Mouse (Mus musculus): ENCODE results near the gene Ccnd3.
A peak's percentile ranks its signal among the peaks of the same experiment; 100 is the strongest.
"Not testable (repeated sequence)": the region's sequence is repeated elsewhere in the genome, so short reads cannot be mapped to it uniquely, and the experiment has no call there.

Ccnd3 gene

DNA sequence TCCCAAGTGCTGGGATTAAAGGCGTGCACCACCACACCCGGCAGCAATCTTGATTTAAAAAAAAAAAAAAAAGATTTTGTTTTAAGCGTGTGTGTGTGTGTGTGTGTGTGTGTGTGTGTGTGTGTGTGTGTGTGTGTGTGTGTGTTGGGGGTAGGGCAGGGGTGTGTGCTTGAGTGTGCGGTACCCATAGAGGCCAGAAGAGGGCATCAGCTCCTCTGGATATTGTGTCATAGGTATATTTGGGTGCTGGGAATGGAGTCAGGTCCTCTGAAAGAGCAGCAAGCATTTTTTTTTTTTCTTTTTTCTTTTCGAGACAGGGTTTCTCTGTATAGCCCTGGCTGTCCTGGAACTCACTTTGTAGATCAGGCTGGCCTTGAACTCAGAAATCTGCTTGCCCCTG, 119.7 kb downstream of the Ccnd3 start:
- not testable (repeated sequence) for DNase-seq

DNA sequence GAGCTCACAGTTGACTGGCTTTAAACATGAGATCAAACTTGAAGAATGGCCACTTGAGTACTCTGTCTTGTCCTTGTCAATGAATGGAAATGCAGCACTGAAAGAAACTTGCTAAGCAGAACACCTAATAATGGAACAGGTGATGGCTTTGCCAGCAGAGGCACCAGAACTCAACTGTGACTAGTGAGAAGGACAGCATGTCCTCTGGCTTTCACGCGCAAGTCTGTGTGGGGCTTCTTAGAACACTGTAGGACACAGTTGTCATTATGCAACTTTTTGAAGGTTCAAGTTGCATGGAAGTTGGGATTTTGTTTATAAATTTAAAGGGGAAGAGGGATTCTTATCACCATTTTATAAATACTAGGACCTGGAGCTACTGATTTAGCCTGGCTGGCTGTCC, 120.2 kb downstream of the Ccnd3 start:
- no peak for DNase-seq

DNA sequence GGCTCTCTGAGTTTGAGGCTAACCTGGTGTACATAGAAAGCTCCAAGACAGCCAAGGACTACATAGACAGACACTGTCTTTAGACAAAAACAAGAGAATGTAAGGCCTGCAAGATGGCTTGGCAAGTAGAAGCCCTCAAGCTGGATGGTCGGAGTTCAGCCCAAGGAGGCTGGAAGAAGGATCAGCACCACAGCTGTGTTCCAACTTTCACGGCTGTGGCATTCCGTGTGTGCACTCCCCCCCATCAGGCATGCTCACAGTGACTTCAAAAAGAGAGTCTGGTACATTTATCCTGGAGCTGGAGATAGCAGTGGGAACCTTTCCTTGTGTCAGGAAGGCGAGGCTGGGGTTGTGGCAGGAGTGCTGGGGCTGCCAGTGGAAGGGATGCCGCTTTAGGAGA, 121.2 kb downstream of the Ccnd3 start:
- DNase-seq: no peak

DNA sequence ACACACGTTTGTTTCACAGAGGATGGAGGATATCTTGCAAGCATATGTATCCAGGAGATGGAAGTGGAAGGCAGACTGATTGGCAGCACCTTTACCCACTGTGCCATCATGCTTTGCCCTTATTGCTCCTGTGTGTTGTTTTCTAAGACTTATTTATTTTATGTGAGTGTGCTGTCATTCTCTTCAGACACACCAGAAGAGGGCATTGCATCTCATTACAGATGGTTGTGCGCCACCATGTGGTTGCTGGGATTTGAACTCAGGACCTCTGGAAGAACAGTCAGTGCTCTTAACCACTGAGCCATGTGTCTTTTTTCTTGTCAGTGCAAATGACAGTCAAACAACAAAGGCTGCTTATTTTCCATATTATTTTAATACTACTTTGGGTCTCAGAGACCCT, 122.9 kb downstream of the Ccnd3 start:
- DNase-seq: no peak

DNA sequence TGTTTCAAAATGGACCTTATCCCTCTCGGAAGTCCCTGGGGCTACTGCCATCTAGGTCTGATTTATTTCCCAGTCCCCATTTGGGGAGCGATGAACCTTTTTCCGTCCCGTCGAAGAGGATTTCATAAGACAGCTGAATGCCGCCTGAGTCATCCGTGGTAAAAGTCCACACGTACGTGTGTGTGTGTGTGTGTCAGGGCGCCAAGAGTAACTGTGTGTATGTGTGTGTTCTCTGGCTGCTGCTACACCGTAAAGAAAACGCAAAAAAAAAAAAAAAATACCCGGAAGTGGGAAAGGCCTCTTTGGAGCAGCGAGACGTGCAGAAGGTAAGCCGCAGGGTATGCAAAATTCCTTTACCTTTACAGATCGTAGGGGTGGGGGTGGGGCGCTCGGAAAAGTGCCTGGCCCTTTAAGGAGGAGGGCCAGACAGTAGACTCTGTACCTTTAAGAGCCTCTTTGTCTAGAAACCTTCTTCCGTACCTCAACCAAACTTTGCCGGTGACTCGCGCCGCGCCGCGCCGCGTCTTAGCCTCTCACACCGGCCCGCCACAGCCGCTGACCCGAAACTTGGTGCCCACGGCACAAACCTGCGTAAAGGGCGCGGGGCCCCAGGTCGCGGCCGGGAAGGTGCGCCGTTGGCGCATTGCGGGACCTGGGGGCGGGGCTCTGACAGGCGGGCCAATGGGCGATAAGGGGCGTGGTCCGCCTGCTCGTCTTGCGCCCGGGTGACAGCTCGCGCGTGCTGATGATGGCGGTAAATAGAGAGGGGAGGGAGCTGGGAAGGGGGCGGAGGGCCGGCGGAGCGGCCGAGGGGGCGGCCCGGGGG, 124.2 kb downstream of the Ccnd3 start:
- peak; percentile 96 to 98 for DNase-seq

DNA sequence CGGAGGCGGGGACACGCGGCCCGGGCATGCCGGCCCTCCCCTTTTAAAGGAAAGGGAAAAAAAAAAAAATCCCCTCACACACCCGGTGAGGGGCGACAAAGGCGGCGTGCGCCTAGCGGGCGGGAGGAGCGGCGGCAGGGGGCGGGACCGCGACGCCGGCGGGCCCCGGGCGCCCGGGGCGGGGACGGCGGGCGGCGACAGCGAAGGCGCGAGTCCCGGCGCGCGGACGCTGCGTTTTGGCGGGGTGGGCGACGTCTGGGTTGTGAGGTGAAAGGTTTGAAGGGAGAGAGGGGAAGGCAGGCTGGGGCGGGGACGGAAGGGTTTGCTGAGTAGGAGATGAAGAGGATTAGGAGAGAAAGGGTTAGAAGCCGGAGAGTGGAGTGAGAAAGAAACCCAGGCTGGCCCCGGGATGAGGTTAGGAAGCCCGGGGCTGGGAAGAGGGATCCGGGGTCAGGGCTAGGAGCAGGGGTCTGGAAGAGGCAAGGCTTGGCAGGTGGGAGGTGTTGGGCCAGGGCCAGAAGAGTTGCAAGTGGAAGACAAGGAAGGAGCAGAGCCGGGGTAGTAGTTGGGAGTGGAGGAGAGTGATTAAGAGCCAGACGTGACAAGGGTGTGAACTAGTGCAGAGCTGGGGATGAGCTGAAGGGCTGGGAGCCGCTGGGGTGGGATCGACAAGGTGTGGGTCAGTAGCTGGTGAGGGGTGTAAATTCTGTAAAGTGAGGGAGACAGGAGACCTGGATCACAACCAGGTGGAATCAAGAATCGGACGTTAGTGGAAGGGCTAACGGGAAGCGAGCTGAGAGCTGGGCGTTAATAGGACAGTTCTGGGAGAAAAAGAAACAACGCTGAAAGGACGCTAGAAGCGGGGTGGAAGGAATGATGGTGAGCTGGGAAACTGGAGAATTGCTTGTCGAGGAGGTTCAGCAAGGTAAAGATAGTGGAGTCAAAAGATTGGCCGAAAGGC, 125.1 kb downstream of the Ccnd3 start:
- peak; percentile 34 to 59 for DNase-seq

DNA sequence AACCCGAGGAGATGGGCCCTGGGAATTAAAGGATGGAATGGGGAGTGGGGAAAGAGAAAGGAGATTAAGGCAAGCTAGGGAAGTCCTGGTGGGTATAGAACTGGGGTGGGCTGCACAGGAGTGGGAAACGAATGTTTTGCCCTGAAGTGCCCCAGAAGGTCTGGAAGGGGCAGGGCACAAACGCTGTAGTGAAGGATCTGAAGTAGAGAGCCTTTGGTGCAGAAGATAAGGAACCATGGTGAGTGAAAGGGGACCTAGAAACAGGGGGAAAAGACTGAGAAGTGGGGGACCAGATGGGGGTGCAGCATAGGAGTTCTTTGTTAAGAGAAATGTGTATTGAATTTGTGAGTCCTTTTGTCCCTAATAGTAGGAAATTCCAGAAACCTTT, 125.8 kb downstream of the Ccnd3 start, which contains the start of gene Usp49:
Gene Usp49, plus strand, starts transcription at position 13 of the 388 bp plus-strand sequence.
- no peak for DNase-seq

DNA sequence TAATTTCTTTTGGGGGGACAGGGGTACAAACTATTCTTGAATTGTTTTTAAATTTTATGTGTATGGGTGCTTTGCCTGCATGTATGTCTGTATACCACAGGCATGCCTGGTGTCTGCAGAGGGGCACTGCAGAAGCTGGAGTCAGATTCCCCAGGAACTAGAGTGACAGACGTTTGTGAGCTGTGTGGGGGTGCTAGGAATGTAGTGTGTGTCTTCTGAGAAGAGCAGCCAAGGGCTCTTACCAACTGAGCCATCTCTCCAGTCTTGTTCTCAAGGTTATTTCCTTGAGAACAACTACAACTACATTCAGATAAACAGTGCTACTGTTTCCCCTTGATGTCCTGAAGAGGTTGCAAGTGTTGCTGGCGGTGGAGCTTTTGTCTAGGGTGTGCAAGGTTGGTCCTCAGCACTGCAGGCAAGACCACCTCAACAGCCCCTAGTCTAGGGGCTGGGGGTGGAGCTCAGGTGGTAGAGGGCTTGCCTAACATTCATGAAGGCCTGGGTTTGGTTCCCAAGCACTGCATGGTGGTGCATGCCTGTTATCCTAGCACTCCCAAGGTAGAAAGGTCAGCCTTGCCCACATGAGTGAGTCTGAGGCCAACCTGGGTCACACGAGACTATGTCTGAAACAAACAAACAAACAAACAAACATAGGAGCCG, 127.5 kb downstream of the Ccnd3 start:
- no peak for DNase-seq

DNA sequence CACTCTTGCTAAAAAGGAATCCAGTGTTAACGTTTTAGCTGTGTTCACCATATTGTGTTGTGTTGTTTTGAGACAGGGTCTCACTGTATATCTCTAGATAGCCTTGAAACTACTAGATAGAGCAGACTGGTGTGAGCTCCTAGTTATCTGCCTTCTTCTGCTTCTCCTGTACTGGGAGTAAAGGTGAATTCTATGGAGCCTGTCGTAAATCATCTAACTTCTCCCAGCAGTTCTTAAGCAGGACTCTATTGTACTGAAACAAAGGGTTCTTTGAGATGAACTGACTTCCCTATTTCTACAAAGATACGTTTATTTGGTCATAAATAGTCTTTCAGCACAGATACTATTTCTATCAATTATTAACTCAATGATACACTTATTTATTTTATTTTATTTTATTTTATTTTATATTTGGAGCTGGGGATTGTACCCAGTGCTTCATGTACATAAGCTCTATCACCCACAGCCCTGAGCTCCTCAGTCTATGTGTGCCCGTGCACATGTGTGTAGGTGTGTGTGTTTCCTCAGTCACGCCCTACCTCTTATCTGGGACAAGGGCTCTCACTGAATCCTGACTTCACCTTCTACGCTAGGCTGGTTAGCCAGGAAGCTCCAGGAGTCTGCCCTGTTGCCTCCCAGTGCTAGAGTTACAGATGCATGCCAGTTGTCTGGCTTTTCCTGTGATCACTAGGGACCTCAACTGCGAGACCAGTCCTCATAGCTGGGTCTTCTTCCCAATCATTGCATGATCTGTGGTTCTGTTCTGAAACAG, 129.3 kb downstream of the Ccnd3 start:
- no peak for DNase-seq

DNA sequence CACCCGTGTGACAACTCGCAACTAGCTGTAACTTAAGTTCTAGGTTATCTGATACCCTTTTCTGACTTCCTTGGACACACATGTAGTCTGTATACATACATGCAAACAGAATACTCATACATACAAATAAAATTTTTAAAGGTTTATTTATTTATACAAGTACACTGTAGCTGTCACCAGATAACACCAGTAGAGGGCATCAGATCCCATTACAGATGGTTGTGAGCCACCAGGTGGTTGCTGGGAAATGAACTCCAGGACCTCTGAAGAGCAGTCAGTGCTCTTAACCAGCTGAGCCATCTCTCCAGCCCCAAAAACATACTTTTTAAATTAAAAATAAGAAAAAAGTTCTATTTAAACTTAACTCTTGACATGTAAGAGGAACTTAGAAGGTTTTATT, 138.1 kb downstream of the Ccnd3 start:
- peak in 1 of 2 experiments; percentile 19 for DNase-seq

DNA sequence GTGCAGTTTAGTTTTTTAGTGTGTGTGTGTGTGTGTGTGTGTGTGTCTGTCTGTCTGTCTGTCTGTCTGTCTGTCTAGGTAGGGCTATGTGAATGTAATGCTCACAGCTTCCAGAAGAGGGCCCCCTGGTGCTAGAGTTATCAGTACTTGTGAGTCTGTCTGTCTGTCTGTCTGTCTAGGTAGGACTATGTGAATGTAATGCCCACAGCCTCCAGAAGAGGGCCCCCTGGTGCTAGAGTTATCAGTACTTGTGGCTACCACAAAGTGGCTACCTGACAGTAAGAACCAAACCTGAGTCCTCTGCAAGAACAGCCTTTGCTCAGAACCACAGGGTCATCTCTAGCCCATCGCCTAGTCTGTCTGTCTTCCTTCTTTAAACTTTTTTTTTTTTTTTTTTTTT, 141.8 kb downstream of the Ccnd3 start:
- peak; percentile 84 to 92 for DNase-seq

DNA sequence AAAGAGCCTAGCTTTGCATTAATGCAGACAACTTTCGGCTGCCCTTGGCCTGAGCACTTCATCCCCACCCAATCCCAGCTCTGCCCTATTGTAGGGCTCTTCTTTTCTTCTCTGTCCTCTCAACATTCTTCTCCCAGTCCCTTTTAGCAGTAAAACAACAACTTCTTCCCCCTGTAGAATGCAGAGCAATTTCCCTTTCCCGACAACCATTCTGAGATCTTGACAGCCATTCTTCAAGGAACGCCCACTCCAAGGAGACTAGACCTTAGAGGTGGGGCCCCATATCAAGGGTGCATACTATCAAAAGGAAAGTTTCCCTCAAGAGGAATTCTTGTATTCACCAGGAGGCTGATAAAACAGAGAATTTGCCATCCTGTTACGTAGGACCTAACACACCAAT, 144.1 kb downstream of the Ccnd3 start:
- no peak for DNase-seq

Measured in kidney, postnatal 25 days (tissue).